ENCODE assay signal across 8 mouse cellular contexts in the genomic region with DNA sequence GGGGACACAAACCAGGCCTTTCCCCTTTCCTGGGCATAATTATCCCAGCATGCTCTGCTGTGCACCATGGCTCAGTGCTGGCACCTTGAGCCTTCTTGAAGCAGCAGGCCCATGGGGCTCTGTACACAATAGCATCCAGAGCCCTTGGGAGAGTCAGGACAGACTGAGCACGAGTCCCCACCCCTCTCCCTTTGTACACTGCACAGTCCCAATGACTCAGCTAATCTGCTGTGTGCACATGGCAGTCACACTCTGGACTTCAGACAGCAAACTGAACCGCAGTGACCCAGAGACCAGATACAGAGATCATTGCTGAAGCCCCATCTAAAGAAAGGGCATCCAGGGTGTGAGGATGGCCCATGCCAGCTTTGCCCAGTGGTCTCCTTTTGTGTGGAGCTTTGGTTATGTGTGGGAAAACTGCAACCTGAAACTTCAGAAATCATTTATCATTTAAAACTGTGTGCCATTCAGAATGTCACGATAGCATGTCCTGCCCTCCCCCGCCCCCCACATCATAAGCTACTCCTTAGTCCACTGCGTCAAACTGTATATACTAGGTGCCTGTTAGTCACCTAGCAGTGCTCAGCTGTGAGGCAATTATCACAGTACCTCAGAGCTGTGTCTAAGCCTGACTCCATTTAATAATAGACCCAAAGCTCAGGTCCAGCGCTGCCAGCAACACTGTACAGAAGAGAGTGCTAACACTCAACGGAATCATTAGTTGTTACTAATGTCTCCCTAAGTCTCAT. TPM values are rescaled to one million over a fixed set of nuclear protein-coding genes. Genes with fewer than 3 reads are reported as not detected.
A peak's percentile ranks its signal among the peaks of the same experiment; 100 is the strongest.
DNase-seq lines count a peak whose midpoint lies in the region; ATAC-seq and TF ChIP-seq lines count a peak whose summit lies in the region.
"Not testable (repeated sequence)": the region's sequence is repeated elsewhere in the genome, so short reads cannot be mapped to it uniquely, and the experiment has no call there.

No protein-coding gene starts in this region.

- peak; percentile 62 for ATAC-seq in erythroblast, adult 5-6 weeks (replicated peaks; ENCODE audit: low FRiP score, poor library complexity, severe bottlenecking)
- peak; percentile 93 for ATAC-seq in intestine, embryonic 15.5 days
- peak; percentile 85 for ATAC-seq in liver, embryonic 14.5 days (ENCODE audit: insufficient read depth)
- peak; percentile 64 for ATAC-seq in megakaryocyte-erythroid progenitor cell, adult 5-6 weeks (replicated peaks; ENCODE audit: low FRiP score, low TSS enrichment, poor library complexity, severe bottlenecking)

- H3K27ac ChIP-seq in ES-E14 (ENCODE audit: insufficient read depth, low read depth, low read length, poor library complexity, severe bottlenecking); intestine, embryonic 15.5 days; liver, embryonic 14.5 days: not testable (repeated sequence)

- not testable (repeated sequence) for TF ChIP-seq CTCF in liver, embryonic 14.5 days (IDR thresholded peaks at IDR 0.05; ENCODE audit: low read depth)

- in situ Hi-C loops in ES-E14 (cut with MboI; ENCODE audit: low sequenced_read_pairs in 2 of 2, unreplicated experiment in 2 of 2), result not testable (repeated sequence)

- not testable (repeated sequence) for H3K27me3 ChIP-seq in intestine, embryonic 15.5 days (replicated peaks); liver, embryonic 14.5 days (ENCODE audit: control insufficient read depth, insufficient read depth, low read length)

- H3K9ac ChIP-seq in ES-E14 (ENCODE audit: insufficient read depth, low read depth, low read length, poor library complexity, severe bottlenecking); intestine, embryonic 15.5 days; liver, embryonic 14.5 days (replicated peaks): not testable (repeated sequence)

- H3K4me3 ChIP-seq in ES-E14 (ENCODE audit: insufficient read depth in 1 of 2, low read depth in 1 of 2, low read length in 2 of 2, poor library complexity in 1 of 2, severe bottlenecking in 1 of 2); intestine, embryonic 15.5 days (replicated peaks); liver, embryonic 14.5 days (ENCODE audit: insufficient read depth in 1 of 2, low read depth in 2 of 2, low read length in 2 of 2): not testable (repeated sequence)

- 68% methylated on average over 7 of the region's 7 CpGs for WGBS in intestine, embryonic 15.5 days
- WGBS in liver, embryonic 14.5 days (ENCODE audit: insufficient replicate concordance), result 52% methylated on average over 7 of the region's 7 CpGs

- H3K9me3 ChIP-seq in ES-E14 (ENCODE audit: control insufficient read depth, insufficient read depth, low read depth, low read length); intestine, embryonic 15.5 days; liver, embryonic 14.5 days (ENCODE audit: control insufficient read depth, low read length): not testable (repeated sequence)

- H3K4me2 ChIP-seq in intestine, embryonic 15.5 days (replicated peaks); liver, embryonic 14.5 days (ENCODE audit: low read depth): not testable (repeated sequence)

- peaks cover 0 to 19% of the 10 kb centered on the region in 2 experiments; a peak in 1 of 4 replicates for H3K4me1 ChIP-seq in ES-E14 (ENCODE audit: control insufficient read depth in 2 of 2, insufficient read depth in 2 of 2, low read length in 2 of 2, poor library complexity in 1 of 2)
- H3K4me1 ChIP-seq in intestine, embryonic 15.5 days (replicated peaks), result not testable (repeated sequence)
- peaks cover 0 to 13% of the 10 kb centered on the region in 2 experiments; a peak in 2 of 4 replicates for H3K4me1 ChIP-seq in liver, embryonic 14.5 days (replicated peaks; ENCODE audit: control insufficient read depth in 2 of 2, insufficient read depth in 2 of 2, low read length in 1 of 2)

- DNase-seq in ES-E14 (ENCODE audit: low read depth, low spot score), result not testable (repeated sequence)
- DNase-seq in ZHBTc4 (ENCODE audit: low read depth, low spot score) (peak; percentile 72), liver (peak; percentile 62)
- DNase-seq in liver, embryonic 14.5 days (ENCODE audit: low read depth in 3 of 3, low spot score in 3 of 3), result peak in 2 of 3 experiments; percentile 50 to 52
- peak; percentile 62 for DNase-seq in yolk sac, embryonic 10.5 days (ENCODE audit: low spot score)

- H3K36me3 ChIP-seq in ES-E14 (ENCODE audit: control insufficient read depth, insufficient read depth, low read length, poor library complexity, severe bottlenecking); intestine, embryonic 15.5 days; liver, embryonic 14.5 days (replicated peaks; ENCODE audit: control insufficient read depth, insufficient read depth, low read depth): not testable (repeated sequence)

- not testable (repeated sequence) for TF ChIP-seq EP300 in liver, embryonic 14.5 days (IDR thresholded peaks at IDR 0.05; ENCODE audit: low read depth)

TF ChIP-seq in ES-E14, 5 proteins besides CTCF, POLR2A, EP300 and RAD21:
- TF ChIP-seq MAFK (IDR thresholded peaks at IDR 0.05; ENCODE audit: insufficient read depth, low read depth, low read length), result peak; percentile 65
TF ChIP-seq in ES-E14: peak in this region for 1; not testable (repeated sequence) for 4.

RNA-seq across cellular contexts. Expression of gene Ephx1, which starts 39.2 kb away (rescaled TPM):
- 12.5 and 35.9 TPM in 2 replicates for total RNA-seq in ES-E14 (2012; rRNA removed)
- total RNA-seq in erythroblast, adult 5-6 weeks (2015; ENCODE audit: low replicate concordance), result 6.1 and 12.5 TPM in 2 replicates
- 3.3 TPM in 1 of 2 replicates, not detected in the other for total RNA-seq in erythroblast, adult 5-6 weeks (2017; ENCODE audit: low replicate concordance)
- polyA plus RNA-seq in intestine, embryonic 15.5 days (2015; fragmentation: Nextera tagmentation; extraction: Ambion mirVana), result 3.6 and 4.0 TPM in 2 replicates
- polyA plus RNA-seq in liver, embryonic 14.5 days (2012; rRNA removed), result 2.8 and 2.9 TPM in 2 replicates
- polyA plus RNA-seq in liver, embryonic 14.5 days (2014; fragmentation: Nextera tagmentation; extraction: Ambion mirVana), result 4.2 and 4.8 TPM in 2 replicates
- 4.5 TPM in 1 of 2 replicates, not detected in the other for total RNA-seq in megakaryocyte-erythroid progenitor cell, adult 5-6 weeks (2014; fragmentation: Nextera tagmentation)
- total RNA-seq in megakaryocyte-erythroid progenitor cell, adult 5-6 weeks (2017), result 0.57 TPM in 1 of 2 replicates, not detected in the other

RNA-seq across cellular contexts. Expression of gene Tmem63a, which starts 39.3 kb away (rescaled TPM):
- 14.7 and 30.5 TPM in 2 replicates for total RNA-seq in ES-E14 (2012; rRNA removed)
- 8.5 and 13.8 TPM in 2 replicates for total RNA-seq in erythroblast, adult 5-6 weeks (2015; ENCODE audit: low replicate concordance)
- total RNA-seq in erythroblast, adult 5-6 weeks (2017; ENCODE audit: low replicate concordance), result 6.6 and 13.1 TPM in 2 replicates
- polyA plus RNA-seq in intestine, embryonic 15.5 days (2015; fragmentation: Nextera tagmentation; extraction: Ambion mirVana), result 15.0 and 15.8 TPM in 2 replicates
- polyA plus RNA-seq in liver, embryonic 14.5 days (2012; rRNA removed), result 6.8 and 7.2 TPM in 2 replicates
- polyA plus RNA-seq in liver, embryonic 14.5 days (2014; fragmentation: Nextera tagmentation; extraction: Ambion mirVana), result 4.3 and 4.6 TPM in 2 replicates
- 22.5 and 26.6 TPM in 2 replicates for total RNA-seq in megakaryocyte-erythroid progenitor cell, adult 5-6 weeks (2014; fragmentation: Nextera tagmentation)
- 4.8 and 10.8 TPM in 2 replicates for total RNA-seq in megakaryocyte-erythroid progenitor cell, adult 5-6 weeks (2017)

RNA-seq across cellular contexts. Expression of gene Lefty1, which starts 46.6 kb away (rescaled TPM):
- total RNA-seq in ES-E14 (2012; rRNA removed), result 281 and 714 TPM in 2 replicates
- not detected in 2 replicates for total RNA-seq in erythroblast, adult 5-6 weeks (2015; ENCODE audit: low replicate concordance)
- total RNA-seq in erythroblast, adult 5-6 weeks (2017; ENCODE audit: low replicate concordance), result not detected in 2 replicates
- polyA plus RNA-seq in intestine, embryonic 15.5 days (2015; fragmentation: Nextera tagmentation; extraction: Ambion mirVana), result 2.2 and 2.4 TPM in 2 replicates
- polyA plus RNA-seq in liver, embryonic 14.5 days (2012; rRNA removed), result 9.2 and 9.5 TPM in 2 replicates
- polyA plus RNA-seq in liver, embryonic 14.5 days (2014; fragmentation: Nextera tagmentation; extraction: Ambion mirVana), result 4.9 and 5.6 TPM in 2 replicates
- 6.4 and 11.9 TPM in 2 replicates for total RNA-seq in megakaryocyte-erythroid progenitor cell, adult 5-6 weeks (2014; fragmentation: Nextera tagmentation)
- 3.4 TPM in 1 of 2 replicates, not detected in the other for total RNA-seq in megakaryocyte-erythroid progenitor cell, adult 5-6 weeks (2017)

Comparison
In these comparisons a context has a peak if more than half of its experiments do, and no peak if none do; other contexts are left out.
1. RNA of gene Lefty1, which starts 46.6 kb away (total RNA-seq): 281 to 714 TPM in ES-E14; 3.4 to 11.9 TPM in megakaryocyte-erythroid progenitor cell, adult 5-6 weeks and not detected in erythroblast, adult 5-6 weeks; every median in the first group is over 10 times any median in the second.
2. Peak in every context shown above with its lines, with median percentiles within 50 percentile points of each other: ATAC-seq.